Mouse (Mus musculus): ENCODE measurements around the gene Pet100.
"Not testable (repeated sequence)": the region's sequence is repeated elsewhere in the genome, so short reads cannot be mapped to it uniquely, and the experiment has no call there.

Pet100 gene

GRCm38 (mm10) chr8:3621199-3621970 lies at the start of gene Pet100, which contains the start of gene Xab2:
Gene Pet100, plus strand, starts transcription at chr8:3621548.
Gene Xab2, minus strand, starts transcription at chr8:3621316.
- DNase-seq (ENCODE audit: low spot score) = peak; percentile 99

- DNase-seq (ENCODE audit: low spot score) = no peak
Measured at GRCm38 (mm10) chr8:3574546-3574945, 46.8 kb upstream of the Pet100 start.

GRCm38 (mm10) chr8:3576211-3576960 lies 45.0 kb upstream of the Pet100 start:
- DNase-seq (ENCODE audit: low spot score) = no peak

DNA sequence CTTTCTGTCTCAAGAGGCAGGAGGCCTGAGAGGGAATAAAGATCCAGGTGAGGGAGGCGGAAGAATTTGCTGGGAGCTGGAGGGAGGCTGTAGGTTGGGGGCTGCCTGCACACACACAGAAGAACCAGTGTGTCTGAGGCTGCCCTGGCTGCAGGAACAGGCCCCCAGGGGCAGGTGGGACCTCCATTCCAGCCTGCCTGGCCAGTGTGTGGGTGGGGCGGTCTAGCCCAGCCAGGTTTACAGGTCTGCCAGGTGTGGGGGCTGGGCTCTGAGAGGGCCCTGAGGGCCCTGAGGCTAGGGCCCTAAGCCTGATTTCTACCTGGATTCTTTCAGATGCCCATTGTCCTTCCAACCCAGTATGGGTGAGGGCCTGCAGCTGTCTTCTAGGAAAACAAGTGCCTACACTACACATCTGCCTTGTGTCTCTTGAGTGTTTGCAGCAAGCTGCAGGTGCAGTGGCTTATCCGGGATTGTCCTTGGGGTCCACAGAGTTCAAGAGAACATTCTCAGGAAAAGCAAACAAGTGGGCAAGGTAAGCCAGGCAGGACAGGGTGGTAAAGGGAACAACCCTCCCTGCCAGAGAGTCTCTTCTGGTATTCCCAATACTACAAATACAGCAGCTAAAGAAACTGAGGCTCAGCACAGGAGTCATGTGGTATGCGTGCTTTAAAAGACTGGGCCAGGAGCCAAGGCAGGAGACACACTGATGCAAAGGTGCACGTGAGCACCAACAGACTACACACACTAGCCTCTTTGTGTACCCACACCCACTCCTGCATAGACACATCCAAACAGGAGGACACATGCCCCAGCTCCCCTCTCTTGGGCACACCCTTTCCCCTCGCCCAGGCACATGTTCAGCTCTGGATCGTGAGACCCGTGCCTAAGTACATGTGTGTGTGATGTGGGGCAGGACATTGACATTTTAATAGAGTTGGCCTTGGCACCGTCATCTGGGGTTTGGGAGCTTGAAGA lies 41.7 kb upstream of the Pet100 start:
- no peak for DNase-seq (ENCODE audit: low spot score)

GRCm38 (mm10) chr8:3581961-3582360 lies 39.4 kb upstream of the Pet100 start:
- not testable (repeated sequence) for DNase-seq (ENCODE audit: low spot score)

- no peak for DNase-seq (ENCODE audit: low spot score)
Measured at GRCm38 (mm10) chr8:3586452-3586851, 34.9 kb upstream of the Pet100 start.

GRCm38 (mm10) chr8:3586993-3587390 lies 34.4 kb upstream of the Pet100 start, which contains the start of gene Camsap3:
Gene Camsap3, plus strand, starts transcription at chr8:3587293.
- DNase-seq (ENCODE audit: low spot score) = no peak

- peak; percentile 74 for DNase-seq (ENCODE audit: low spot score)
Measured at GRCm38 (mm10) chr8:3587391-3588257, 33.7 kb upstream of the Pet100 start.

DNA sequence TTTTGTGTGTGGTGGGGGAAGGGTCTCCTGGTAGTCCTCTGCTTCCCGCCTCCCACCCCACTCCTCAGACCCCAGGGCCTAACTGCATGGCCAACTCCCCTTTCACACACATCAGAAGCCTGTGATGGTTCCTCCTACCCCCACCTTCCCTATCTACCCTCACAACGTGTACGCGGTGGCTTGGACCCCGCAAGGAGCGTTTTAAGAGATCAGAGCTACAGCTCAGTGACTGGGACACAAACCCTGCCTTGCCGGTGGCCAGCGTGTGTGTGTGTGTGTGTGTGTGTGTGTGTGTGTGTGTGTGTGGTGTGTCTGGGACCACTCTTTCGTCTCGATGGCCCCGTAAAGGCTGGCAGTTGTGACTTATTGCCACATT lies 33.1 kb upstream of the Pet100 start:
- no peak for DNase-seq (ENCODE audit: low spot score)

- DNase-seq (ENCODE audit: low spot score) = peak; percentile 26
Measured at GRCm38 (mm10) chr8:3593470-3593869, 27.9 kb upstream of the Pet100 start.

DNA sequence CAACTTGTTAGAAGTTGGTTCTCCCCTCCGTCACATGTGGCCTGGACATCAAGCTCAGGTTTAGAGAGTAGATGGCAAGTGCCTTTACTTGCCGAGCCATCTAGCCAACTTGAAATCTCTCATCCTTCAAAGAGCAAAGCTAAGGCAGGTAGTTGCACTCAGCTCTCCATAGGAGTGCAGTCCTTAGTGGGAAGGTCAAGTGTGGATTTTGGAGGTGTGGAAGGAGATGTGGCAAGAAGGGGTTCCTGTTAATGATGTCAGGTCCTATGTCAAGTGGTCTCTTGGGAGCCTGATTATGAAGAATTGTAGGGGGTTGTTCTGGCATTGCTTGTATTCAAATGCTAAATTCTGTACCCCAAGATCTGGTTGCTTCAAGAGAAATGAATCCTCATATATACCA lies 26.9 kb upstream of the Pet100 start:
- peak; percentile 54 for DNase-seq (ENCODE audit: low spot score)

- DNase-seq (ENCODE audit: low spot score) = no peak
Measured at GRCm38 (mm10) chr8:3598054-3598453, 23.3 kb upstream of the Pet100 start.

DNA sequence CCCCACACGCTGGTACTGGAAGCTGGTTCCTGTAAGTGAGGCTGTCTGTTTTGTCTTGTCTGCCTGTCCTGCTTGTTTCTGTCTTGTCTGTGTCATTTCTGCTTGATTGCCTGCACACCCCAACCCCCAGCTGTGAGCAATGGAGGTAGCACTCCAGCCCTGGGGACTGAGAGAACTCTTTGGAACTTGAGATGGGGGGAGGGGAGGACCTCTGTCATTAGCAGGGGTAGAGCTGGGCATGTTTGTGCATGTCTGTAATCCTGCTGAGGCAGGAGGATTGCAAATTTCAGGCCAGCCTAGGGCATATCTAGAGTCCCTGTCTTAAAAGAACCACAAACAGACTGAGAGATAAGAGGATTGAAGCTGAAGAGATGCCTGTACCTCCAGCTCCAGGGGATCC lies 22.1 kb upstream of the Pet100 start:
- no peak for DNase-seq (ENCODE audit: low spot score)

- peak; percentile 31 for DNase-seq (ENCODE audit: low spot score)
Measured at GRCm38 (mm10) chr8:3600401-3600800, 20.9 kb upstream of the Pet100 start.

GRCm38 (mm10) chr8:3603439-3603838 lies 17.9 kb upstream of the Pet100 start:
- DNase-seq (ENCODE audit: low spot score) = no peak

DNA sequence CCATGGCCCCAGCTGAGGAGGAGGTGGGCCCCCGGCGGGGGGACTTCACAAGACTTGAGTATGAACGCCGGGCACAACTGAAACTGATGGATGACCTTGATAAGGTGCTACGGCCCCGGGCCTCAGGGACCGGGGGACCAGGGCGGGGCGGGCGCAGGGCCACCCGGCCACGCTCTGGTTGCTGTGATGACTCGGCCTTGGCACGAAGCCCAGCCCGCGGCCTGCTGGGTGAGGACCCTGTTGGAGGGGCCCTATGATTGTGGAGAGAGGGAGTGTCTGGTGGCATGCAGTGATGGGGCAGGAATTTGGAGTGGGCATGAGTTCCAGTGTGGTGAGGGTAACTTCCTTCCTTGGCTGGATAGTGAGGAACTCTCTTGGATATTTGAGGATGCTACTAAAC lies 14.8 kb upstream of the Pet100 start:
- DNase-seq (ENCODE audit: low spot score) = no peak

- no peak for DNase-seq (ENCODE audit: low spot score)
Measured at GRCm38 (mm10) chr8:3607822-3608221, 13.5 kb upstream of the Pet100 start.

GRCm38 (mm10) chr8:3609046-3609815 lies 12.1 kb upstream of the Pet100 start:
- peak; percentile 67 for DNase-seq (ENCODE audit: low spot score)

DNA sequence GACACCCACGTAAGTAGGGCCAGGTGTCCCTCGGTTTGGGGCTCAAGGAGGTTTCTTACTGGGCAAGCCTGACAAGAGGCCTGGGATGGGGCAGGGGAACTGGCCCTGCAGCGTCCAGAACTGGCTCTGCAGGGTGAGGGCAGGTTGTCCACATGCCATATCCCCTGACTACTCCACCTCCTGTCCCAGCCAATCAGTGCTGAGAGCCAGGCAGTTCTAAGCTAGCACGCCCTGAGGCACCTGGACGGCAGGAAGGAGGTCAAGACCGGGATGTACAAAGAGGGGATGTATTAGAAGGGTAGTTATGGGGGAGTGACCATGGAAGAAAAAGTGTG lies 11.6 kb upstream of the Pet100 start:
- peak; percentile 60 for DNase-seq (ENCODE audit: low spot score)

GRCm38 (mm10) chr8:3622119-3622518 lies 771 bp downstream of the Pet100 start:
- no peak for DNase-seq (ENCODE audit: low spot score)
